14 mouse cellular contexts compared by ENCODE assay signal in genomic region chr4:111546009-111546408, GRCm38 (mm10).
A peak's percentile ranks its signal among the peaks of the same experiment; 100 is the strongest.
DNase-seq lines count a peak whose midpoint lies in the region; ATAC-seq lines count a peak whose summit lies in the region.
"Had no signal": no experiment of that assay in that cellular context is flagged by ENCODE, and none has a peak within 500 bp of the region (broad histone marks: within the 10 kb centered on the region; RNA-seq: fewer than 3 reads in every experiment).

No protein-coding gene starts in this region.

- no peak overlapping the region for H3K27ac ChIP-seq in limb, embryonic 10.5 days
- H3K27ac ChIP-seq: embryonic facial prominence, embryonic 15.5 days; heart, embryonic 13.5 days; limb, embryonic 13.5 days; liver, embryonic 15.5 days had no signal

- H3K36me3 ChIP-seq in limb, embryonic 10.5 days = no peaks in the 10 kb centered on the region
- H3K36me3 ChIP-seq: embryonic facial prominence, embryonic 15.5 days; heart, embryonic 13.5 days; limb, embryonic 13.5 days; liver, embryonic 15.5 days had no signal

- 54% methylated on average over 7 of the region's 7 CpGs for WGBS in limb, embryonic 10.5 days

- peak; percentile 27; the same call in 1 of the 2 replicates for ATAC-seq in frontal cortex, adult (ENCODE audit: low TSS enrichment)

- H3K4me1 ChIP-seq in limb, embryonic 10.5 days = peaks cover 5% of the 10 kb centered on the region; the same call in 1 of the 2 replicates
- H3K4me1 ChIP-seq: embryonic facial prominence, embryonic 15.5 days; limb, embryonic 13.5 days; liver, embryonic 15.5 days had no signal

- H3K9me3 ChIP-seq in limb, embryonic 10.5 days (replicated peaks) = no peaks in the 10 kb centered on the region
- H3K9me3 ChIP-seq: embryonic facial prominence, embryonic 15.5 days; heart, embryonic 13.5 days; limb, embryonic 13.5 days; liver, embryonic 15.5 days had no signal

- DNase-seq in frontal cortex, postnatal 14 days (ENCODE audit: low spot score in 2 of 2) = no peak
- DNase-seq in MN1 (ENCODE audit: low spot score) = peak; percentile 83
- peak; percentile 13 for DNase-seq in adrenal gland, postnatal 10 days
- DNase-seq in limb, embryonic 10.5 days (ENCODE audit: low spot score) = peak; percentile 32
- DNase-seq in thymus, postnatal 25 days = no peak
- DNase-seq in urinary bladder, postnatal 10 days (ENCODE audit: low spot score) = no peak
- DNase-seq: cerebellum, adult 18-20 months; kidney, adult 9 months had no signal

- H3K27me3 ChIP-seq in limb, embryonic 10.5 days (ENCODE audit: low read depth, poor library complexity, severe bottlenecking) = 0 out of 2 replicates have a peak, but pooled peaks cover 3% of the 10 kb centered on the region
- H3K27me3 ChIP-seq: embryonic facial prominence, embryonic 15.5 days; heart, embryonic 13.5 days; limb, embryonic 13.5 days; liver, embryonic 15.5 days had no signal

- no peak overlapping the region for H3K4me3 ChIP-seq in limb, embryonic 10.5 days
- H3K4me3 ChIP-seq: embryonic facial prominence, embryonic 15.5 days; heart, embryonic 13.5 days; limb, embryonic 13.5 days; liver, embryonic 15.5 days; myocyte had no signal

Comparison
In these comparisons a context has a peak if more than half of its experiments do, and no peak if none do; other contexts are left out.
1. DNase-seq: peak in MN1 (single experiment), adrenal gland, postnatal 10 days (single experiment) and limb, embryonic 10.5 days (single experiment); none in frontal cortex, postnatal 14 days (0 of 2), thymus, postnatal 25 days (single experiment) and urinary bladder, postnatal 10 days (single experiment).